Mouse (Mus musculus) thymus, adult 2 months (tissue): ENCODE measurements at regions not wholly inside any gene's neighbourhood (a gene's known extent, or its start where the extent isn't known, plus 50 kb on each side); places are given as distances from the start of the nearest gene placed in this dataset.

Experiments
- CTCF ChIP-seq: fragments of 200-500 bp; IDR thresholded peaks from 2 replicates; pipeline ENCODE4 v1.5.1; 2012; ENCODE audit warnings: mild to moderate bottlenecking, control low read depth, low read length, moderate library complexity, borderline replicate concordance; ENCODE audit not compliant: control insufficient read depth, poor library complexity, insufficient read depth; ENCODE audit errors: extremely low read depth
- POLR2A ChIP-seq: fragments of 200-500 bp; IDR thresholded peaks from 2 replicates; pipeline ENCODE4 v1.6.1; 2012; ENCODE audit warnings: mild to moderate bottlenecking, low read length, control low read depth, moderate library complexity; ENCODE audit not compliant: control insufficient read depth, poor library complexity, insufficient read depth; ENCODE audit errors: extremely low read depth

GRCm38 (mm10) chr10:117503222-117504184 lies 123.7 kb upstream of the Cpsf6 start:
- no peak for TF ChIP-seq CTCF
- no peak for TF ChIP-seq POLR2A
